Mouse (Mus musculus) cerebellum, postnatal 10 days (tissue): ENCODE results near the gene Nr1h5.

Source experiments
- DNase-seq, 2 experiments: peaks; one replicate each; pipeline ENCODE4 v3.0.0; 2021; ENCODE audit warnings: mixed read lengths in 2 of 2

Gene Nr1h5

GRCm38 (mm10) chr3:102964033-102964432 lies at the start of gene Nr1h5:
Gene Nr1h5 (minus strand): TSS chr3:102964133.
- no peak for DNase-seq

GRCm38 (mm10) chr3:103001595-103001994 lies 37.7 kb upstream of the Nr1h5 start:
- DNase-seq = no peak

GRCm38 (mm10) chr3:102997591-102997990 lies 33.7 kb upstream of the Nr1h5 start:
- DNase-seq = no peak

- DNase-seq = no peak
Observed at GRCm38 (mm10) chr3:102997036-102997435, 33.1 kb upstream of the Nr1h5 start.

- peak; percentile 95 to 97 for DNase-seq
Observed at GRCm38 (mm10) chr3:102995605-102996321, 31.8 kb upstream of the Nr1h5 start, which contains the start of gene Sike1. Gene Sike1 (plus strand): TSS chr3:102995708.

- no peak for DNase-seq
Observed at GRCm38 (mm10) chr3:102995233-102995604, 31.3 kb upstream of the Nr1h5 start.

- no peak for DNase-seq
Observed at GRCm38 (mm10) chr3:102992936-102993335, 29.0 kb upstream of the Nr1h5 start.

- no peak for DNase-seq
Observed at GRCm38 (mm10) chr3:102991041-102991440, 27.1 kb upstream of the Nr1h5 start.

- DNase-seq = no peak
Observed at GRCm38 (mm10) chr3:102980349-102980736, 16.4 kb upstream of the Nr1h5 start.

GRCm38 (mm10) chr3:102979550-102980348 lies 15.8 kb upstream of the Nr1h5 start:
- DNase-seq = peak; percentile 39 to 48

- DNase-seq = no peak
Observed at GRCm38 (mm10) chr3:102976906-102977305, 13.0 kb upstream of the Nr1h5 start.

GRCm38 (mm10) chr3:102970508-102970907 lies 6.6 kb upstream of the Nr1h5 start:
- no peak for DNase-seq

GRCm38 (mm10) chr3:102970067-102970466 lies 6.1 kb upstream of the Nr1h5 start:
- no peak for DNase-seq

GRCm38 (mm10) chr3:102955596-102955995 lies 8.3 kb downstream of the Nr1h5 start:
- DNase-seq = no peak

GRCm38 (mm10) chr3:102955143-102955542 lies 8.8 kb downstream of the Nr1h5 start:
- no peak for DNase-seq

- no peak for DNase-seq
Observed at GRCm38 (mm10) chr3:102954476-102954875, 9.5 kb downstream of the Nr1h5 start.

GRCm38 (mm10) chr3:102946861-102947260 lies 17.1 kb downstream of the Nr1h5 start:
- DNase-seq = no peak

- no peak for DNase-seq
Observed at GRCm38 (mm10) chr3:102946312-102946711, 17.6 kb downstream of the Nr1h5 start.

- no peak for DNase-seq
Observed at GRCm38 (mm10) chr3:102938100-102938499, 25.8 kb downstream of the Nr1h5 start.

- no peak for DNase-seq
Observed at GRCm38 (mm10) chr3:102935451-102936354, 28.2 kb downstream of the Nr1h5 start, which contains the start of gene Sycp1. Gene Sycp1 (minus strand): TSS chr3:102936100.

GRCm38 (mm10) chr3:102899136-102899535 lies 64.8 kb downstream of the Nr1h5 start:
- DNase-seq = no peak
